Mouse (Mus musculus) lung, adult 2 months (tissue): ENCODE measurements around the gene Zfp366. TPM values are rescaled to one million over a fixed set of nuclear protein-coding genes. Genes with fewer than 3 reads are reported as not detected.

Experiments
- DNase-seq: peaks from one replicate; pipeline ENCODE4 v3.0.0; 2022
- H3K4me1 ChIP-seq: fragments of 200-500 bp; 2 replicates; pipeline ENCODE4 v1.6.1; 2011; ENCODE audit warnings: low read length; ENCODE audit not compliant: control insufficient read depth, insufficient read depth
- H3K4me3 ChIP-seq: fragments of 200-500 bp; replicated peaks from 2 replicates; pipeline ENCODE3; 2011; ENCODE audit warnings: low read depth, mild to moderate bottlenecking, control low read depth, low read length; ENCODE audit errors: extremely low read depth
- CTCF ChIP-seq: fragments of 200-500 bp; IDR thresholded peaks from 2 replicates; pipeline ENCODE4 v1.5.1; 2011; ENCODE audit warnings: mild to moderate bottlenecking, low read length, control low read depth; ENCODE audit not compliant: insufficient read depth
- POLR2A ChIP-seq: fragments of 200-500 bp; IDR thresholded peaks from 2 replicates; pipeline ENCODE4 v1.6.1; 2011; ENCODE audit warnings: low read depth, mild to moderate bottlenecking, control low read depth, low read length, borderline replicate concordance; ENCODE audit errors: extremely low read depth
- WGBS: fragments of 180-500 bp; shearing (Covaris S2); methylation state at CpG from one replicate; pipeline ENCODE4 v1.1.7; 2018; 5-methylcytosine and 5-hydroxymethylcytosine counted together
- polyA plus RNA-seq: library from polyadenylated mRNA; depleted of rRNA; stranded (reverse); fragments of >200 nt; gene quantifications from 2 replicates; pipeline ENCODE4 v1.2.3, GENCODE M21; 2012; rRNA removed

Gene Zfp366
- polyA plus RNA-seq, 1 experiment, result 14.5 TPM

DNA sequence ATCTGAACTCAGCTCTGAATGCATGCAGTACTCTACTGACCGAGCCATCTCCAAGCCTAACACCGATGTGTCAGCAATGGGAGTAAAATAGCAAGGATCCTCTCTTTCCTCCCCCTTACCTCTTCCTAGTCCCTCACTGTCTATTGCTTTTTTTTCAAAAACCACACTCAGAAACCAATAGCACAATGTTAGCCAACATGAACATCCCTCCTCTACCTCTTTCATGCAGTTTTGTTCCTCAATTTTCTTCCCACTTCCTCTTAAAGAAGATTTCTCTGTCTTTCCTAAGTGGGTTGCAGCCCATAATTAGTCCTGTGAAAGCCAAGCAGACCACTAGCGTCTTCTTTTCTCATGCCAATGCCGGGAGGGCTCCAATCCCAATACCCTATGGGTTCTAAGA, 102.6 kb downstream of the Zfp366 start:
- TF ChIP-seq CTCF, result no peak

DNA sequence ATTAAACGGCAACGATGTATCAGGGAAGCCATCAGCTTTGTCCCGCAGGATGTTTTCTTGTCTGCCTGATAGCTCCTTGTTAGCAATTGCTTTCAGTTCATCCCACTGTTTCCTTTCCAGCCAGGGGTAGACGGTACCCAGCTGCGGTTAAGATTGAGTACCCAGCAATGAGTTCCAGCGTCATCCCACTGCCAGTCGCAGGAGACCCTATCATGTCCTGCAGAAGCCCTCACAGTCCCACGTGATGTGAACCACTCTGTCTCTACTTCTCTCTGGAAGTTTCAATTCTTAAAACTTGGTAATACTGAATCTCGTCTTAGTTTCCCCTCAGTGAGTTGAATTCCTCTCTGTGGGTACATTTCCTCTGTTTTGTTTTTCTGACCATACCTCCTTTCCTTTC, 103.2 kb downstream of the Zfp366 start:
- Histone ChIP-seq H3K4me3 (no peak overlapping the region), H3K4me1 (no peaks in the 10 kb centered on the region)
- DNase-seq, result no peak
- WGBS, result 72% methylated on average over 9 of the region's 9 CpGs
- no peak for TF ChIP-seq POLR2A
- no peak for TF ChIP-seq CTCF

More for the DNA sequence above, 102.6 kb downstream of the Zfp366 start:
- DNase-seq, result no peak
- no peaks in the 10 kb centered on the region for H3K4me1 ChIP-seq
- 92% methylated on average over 4 of the region's 4 CpGs for WGBS
- H3K4me3 ChIP-seq, result no peak overlapping the region

DNA sequence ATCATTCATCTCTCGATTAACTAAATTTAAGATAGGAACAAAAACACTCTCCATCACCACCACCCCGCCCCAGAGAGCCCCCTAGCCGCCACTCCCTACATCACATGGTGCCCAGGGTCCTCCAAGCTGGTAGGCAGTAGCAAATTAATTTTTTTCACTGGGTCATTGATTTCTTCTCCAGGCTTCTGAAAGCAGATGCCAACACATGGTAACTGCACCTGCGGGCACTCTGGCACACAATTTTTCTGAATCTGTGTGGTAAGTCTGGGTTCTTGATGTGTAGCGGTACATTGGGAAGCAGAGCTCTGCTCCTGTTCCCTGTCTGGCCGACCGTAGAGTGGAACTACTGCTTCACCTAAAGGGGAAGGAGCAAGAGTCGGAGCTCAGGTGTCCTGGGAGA, 106.1 kb downstream of the Zfp366 start:
- 94% methylated on average over 8 of the region's 8 CpGs for WGBS
- H3K4me1 ChIP-seq, result no peaks in the 10 kb centered on the region
- no peak overlapping the region for H3K4me3 ChIP-seq
- TF ChIP-seq POLR2A (no peak), CTCF (no peak)
- DNase-seq, result no peak

DNA sequence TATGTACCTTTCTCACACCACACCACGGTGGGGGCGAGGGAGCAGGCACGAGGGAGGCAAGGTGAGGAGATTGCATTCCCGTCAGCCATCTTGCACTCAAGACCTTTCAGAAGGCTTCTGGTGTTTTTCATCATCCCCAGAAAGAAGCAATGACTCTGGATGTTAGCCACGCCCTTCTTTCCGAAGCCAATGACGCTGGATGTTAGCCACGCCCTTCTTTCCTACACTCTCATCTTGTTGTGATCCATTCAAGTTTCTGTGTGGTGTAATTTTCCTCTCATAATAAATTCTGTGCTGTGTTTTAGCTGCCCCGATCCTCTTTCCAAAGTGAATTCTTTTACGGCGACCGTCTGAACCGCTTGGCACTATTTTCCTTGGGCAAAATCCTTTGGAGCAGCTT, 109.6 kb downstream of the Zfp366 start:
- Histone ChIP-seq H3K4me1 (0 out of 2 replicates have a peak, but pooled peaks cover 1% of the 10 kb centered on the region), H3K4me3 (no peak overlapping the region)
- TF ChIP-seq CTCF (no peak), POLR2A (no peak)
- WGBS, result 91% methylated on average over 13 of the region's 13 CpGs
- DNase-seq, result no peak

DNA sequence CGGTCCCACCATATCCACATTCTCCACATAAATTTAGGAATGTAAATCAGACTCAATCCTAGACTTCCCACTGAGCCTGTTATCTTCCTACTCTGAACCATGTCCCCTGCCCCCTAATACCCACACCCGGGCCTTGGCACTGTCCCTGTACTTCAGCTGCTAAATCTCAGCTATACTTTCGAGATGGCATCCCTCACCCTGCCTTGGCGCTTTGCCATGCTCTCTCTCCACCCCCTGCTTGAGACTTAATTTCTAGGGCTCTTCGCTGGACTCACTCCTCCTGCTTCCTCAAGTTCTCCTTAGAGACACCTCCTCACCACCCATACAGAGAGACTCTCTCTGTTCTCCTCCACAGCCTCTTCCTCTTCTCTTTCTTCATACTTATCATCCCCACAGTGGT, 115.3 kb downstream of the Zfp366 start:
- WGBS, result 65% methylated on average over 5 of the region's 5 CpGs
- no peak for TF ChIP-seq CTCF
- TF ChIP-seq POLR2A, result no peak
- Histone ChIP-seq H3K4me1 (peaks cover 7% of the 10 kb centered on the region), H3K4me3 (no peak overlapping the region)
- no peak for DNase-seq

Other genes with a start within 250 kb of the Zfp366 start
- not detected in 2 replicates for gene 1700024P04Rik, start 200.3 kb upstream of the Zfp366 start, polyA plus RNA-seq
- gene Ptcd2, start 159.9 kb downstream of the Zfp366 start, polyA plus RNA-seq, result 9.3 and 10.8 TPM in 2 replicates
- gene Mrps27, start 160.0 kb downstream of the Zfp366 start, polyA plus RNA-seq, result 7.4 and 9.5 TPM in 2 replicates